Mouse (Mus musculus): ENCODE measurements at regions not wholly inside any gene's neighbourhood (a gene's known extent, or its start where the extent isn't known, plus 50 kb on each side); places are given as distances from the start of the nearest gene placed in this dataset.
A peak's percentile ranks its signal among the peaks of the same experiment; 100 is the strongest.
"Not testable (repeated sequence)": the region's sequence is repeated elsewhere in the genome, so short reads cannot be mapped to it uniquely, and the experiment has no call there.

- no peak for DNase-seq
- H3K27me3 ChIP-seq (replicated peaks; ENCODE audit: control insufficient read depth, insufficient read depth, low read length), result no peaks in the 10 kb centered on the region
- no peaks in the 10 kb centered on the region for H3K4me1 ChIP-seq (ENCODE audit: control insufficient read depth, insufficient read depth, low read length)
- TF ChIP-seq CTCF (conservative IDR thresholded peaks at IDR 0.05; ENCODE audit: insufficient read depth, insufficient read length, low read depth, low read length) (no peak), POLR2A (IDR thresholded peaks at IDR 0.05; ENCODE audit: low read depth, low read length) (no peak)
- 83% methylated on average over 7 of the region's 7 CpGs for WGBS
- no peak overlapping the region for H3K27ac ChIP-seq (ENCODE audit: insufficient read depth, low read depth, low read length)
- no peaks in the 10 kb centered on the region for H3K36me3 ChIP-seq (ENCODE audit: control insufficient read depth, insufficient read depth, low read length)
- H3K4me3 ChIP-seq (ENCODE audit: insufficient read depth, low read depth, low read length), result no peak overlapping the region
These were observed 116.8 kb upstream of the 2210010C04Rik start for GRCm38 (mm10) chr6:41152101-41152500.

GRCm38 (mm10) chr6:41151542-41151941, 116.2 kb upstream of the 2210010C04Rik start:
- H3K27ac ChIP-seq (ENCODE audit: insufficient read depth, low read depth, low read length), result no peak overlapping the region
- H3K4me3 ChIP-seq (ENCODE audit: insufficient read depth, low read depth, low read length), result no peak overlapping the region
- H3K27me3 ChIP-seq (replicated peaks; ENCODE audit: control insufficient read depth, insufficient read depth, low read length), result no peaks in the 10 kb centered on the region
- no peak for DNase-seq
- 84% methylated on average over 3 of the region's 3 CpGs for WGBS
- TF ChIP-seq CTCF (conservative IDR thresholded peaks at IDR 0.05; ENCODE audit: insufficient read depth, insufficient read length, low read depth, low read length) (no peak), POLR2A (IDR thresholded peaks at IDR 0.05; ENCODE audit: low read depth, low read length) (no peak)
- no peaks in the 10 kb centered on the region for H3K4me1 ChIP-seq (ENCODE audit: control insufficient read depth, insufficient read depth, low read length)
- H3K36me3 ChIP-seq (ENCODE audit: control insufficient read depth, insufficient read depth, low read length), result no peaks in the 10 kb centered on the region

GRCm38 (mm10) chr6:41140916-41141315, 105.6 kb upstream of the 2210010C04Rik start:
- H3K4me1 ChIP-seq (ENCODE audit: control insufficient read depth, insufficient read depth, low read length), result no peaks in the 10 kb centered on the region
- no peaks in the 10 kb centered on the region for H3K27me3 ChIP-seq (replicated peaks; ENCODE audit: control insufficient read depth, insufficient read depth, low read length)
- H3K27ac ChIP-seq (ENCODE audit: insufficient read depth, low read depth, low read length), result no peak overlapping the region
- no peak for DNase-seq
- H3K36me3 ChIP-seq (ENCODE audit: control insufficient read depth, insufficient read depth, low read length), result no peaks in the 10 kb centered on the region
- TF ChIP-seq POLR2A (IDR thresholded peaks at IDR 0.05; ENCODE audit: low read depth, low read length) (no peak), CTCF (conservative IDR thresholded peaks at IDR 0.05; ENCODE audit: insufficient read depth, insufficient read length, low read depth, low read length) (no peak)
- H3K4me3 ChIP-seq (ENCODE audit: insufficient read depth, low read depth, low read length), result no peak overlapping the region
- WGBS, result 95% methylated on average over 1 of the region's 1 CpGs

GRCm38 (mm10) chr6:41137401-41137777, 102.1 kb upstream of the 2210010C04Rik start:
- not testable (repeated sequence) for H3K36me3 ChIP-seq (ENCODE audit: control insufficient read depth, insufficient read depth, low read length); DNase-seq; H3K4me3 ChIP-seq (ENCODE audit: insufficient read depth, low read depth, low read length); H3K27me3 ChIP-seq (replicated peaks; ENCODE audit: control insufficient read depth, insufficient read depth, low read length); H3K4me1 ChIP-seq (ENCODE audit: control insufficient read depth, insufficient read depth, low read length); H3K27ac ChIP-seq (ENCODE audit: insufficient read depth, low read depth, low read length)
- 43% methylated on average over 2 of the region's 2 CpGs for WGBS

GRCm38 (mm10) chr6:41136717-41137400, 101.5 kb upstream of the 2210010C04Rik start:
- Histone ChIP-seq H3K4me3 (ENCODE audit: insufficient read depth, low read depth, low read length) (no peak overlapping the region), H3K36me3 (ENCODE audit: control insufficient read depth, insufficient read depth, low read length) (no peaks in the 10 kb centered on the region), H3K4me1 (ENCODE audit: control insufficient read depth, insufficient read depth, low read length) (no peaks in the 10 kb centered on the region), H3K27me3 (replicated peaks; ENCODE audit: control insufficient read depth, insufficient read depth, low read length) (no peaks in the 10 kb centered on the region), H3K27ac (ENCODE audit: insufficient read depth, low read depth, low read length) (no peak overlapping the region)
- TF ChIP-seq CTCF (conservative IDR thresholded peaks at IDR 0.05; ENCODE audit: insufficient read depth, insufficient read length, low read depth, low read length) (peak; percentile 40), POLR2A (IDR thresholded peaks at IDR 0.05; ENCODE audit: low read depth, low read length) (no peak)
- peak; percentile 51 for DNase-seq
- 34% methylated on average over 6 of the region's 6 CpGs for WGBS

GRCm38 (mm10) chr6:41135160-41135559, 99.9 kb upstream of the 2210010C04Rik start:
- WGBS, result 64% methylated on average over 4 of the region's 4 CpGs
- no peak for DNase-seq
- Histone ChIP-seq H3K4me1 (ENCODE audit: control insufficient read depth, insufficient read depth, low read length) (no peaks in the 10 kb centered on the region), H3K36me3 (ENCODE audit: control insufficient read depth, insufficient read depth, low read length) (no peaks in the 10 kb centered on the region), H3K27me3 (replicated peaks; ENCODE audit: control insufficient read depth, insufficient read depth, low read length) (no peaks in the 10 kb centered on the region), H3K4me3 (ENCODE audit: insufficient read depth, low read depth, low read length) (no peak overlapping the region), H3K27ac (ENCODE audit: insufficient read depth, low read depth, low read length) (no peak overlapping the region)
- TF ChIP-seq CTCF (conservative IDR thresholded peaks at IDR 0.05; ENCODE audit: insufficient read depth, insufficient read length, low read depth, low read length) (no peak), POLR2A (IDR thresholded peaks at IDR 0.05; ENCODE audit: low read depth, low read length) (no peak)

- H3K36me3 ChIP-seq (ENCODE audit: control insufficient read depth, insufficient read depth, low read length), result no peaks in the 10 kb centered on the region
- no peak overlapping the region for H3K27ac ChIP-seq (ENCODE audit: insufficient read depth, low read depth, low read length)
- no peak for DNase-seq
- no peaks in the 10 kb centered on the region for H3K27me3 ChIP-seq (replicated peaks; ENCODE audit: control insufficient read depth, insufficient read depth, low read length)
- no peak for TF ChIP-seq CTCF (conservative IDR thresholded peaks at IDR 0.05; ENCODE audit: insufficient read depth, insufficient read length, low read depth, low read length)
- TF ChIP-seq POLR2A (IDR thresholded peaks at IDR 0.05; ENCODE audit: low read depth, low read length), result no peak
- no peak overlapping the region for H3K4me3 ChIP-seq (ENCODE audit: insufficient read depth, low read depth, low read length)
- WGBS, result 85% methylated on average over 4 of the region's 4 CpGs
- H3K4me1 ChIP-seq (ENCODE audit: control insufficient read depth, insufficient read depth, low read length), result no peaks in the 10 kb centered on the region
These were observed 94.6 kb upstream of the 2210010C04Rik start for GRCm38 (mm10) chr6:41129906-41130305.
